Mouse (Mus musculus) kidney, embryonic 14.5 days (tissue): ENCODE results near the gene Icam4. TPM values are rescaled to one million over a fixed set of nuclear protein-coding genes. Genes with fewer than 3 reads are reported as not detected.
A peak's percentile ranks its signal among the peaks of the same experiment; 100 is the strongest.
"Not testable (repeated sequence)": the region's sequence is repeated elsewhere in the genome, so short reads cannot be mapped to it uniquely, and the experiment has no call there.

ENCODE experiments used
- ATAC-seq: fragments of 200-750 bp; cut with Nextera tagmentation; 2 replicates; pipeline ENCODE4 v1.8.0; 2017; ENCODE audit warnings: moderate number of reproducible peaks, mild to moderate bottlenecking, moderate TSS enrichment, moderate library complexity; ENCODE audit not compliant: low FRiP score, low TSS enrichment
- H3K27ac ChIP-seq: fragments of 300-500 bp; sonication (generic); 2 replicates; pipeline ENCODE4 v1.5.1; 2014; ENCODE audit warnings: low read depth, mild to moderate bottlenecking, low read length, moderate library complexity, mixed read lengths
- H3K27me3 ChIP-seq: fragments of 300-500 bp; sonication (generic); 2 replicates; pipeline ENCODE4 v1.6.1; 2014; ENCODE audit warnings: mild to moderate bottlenecking, low read length; ENCODE audit not compliant: control insufficient read depth, insufficient read depth
- H3K36me3 ChIP-seq: fragments of 300-500 bp; sonication (generic); 2 replicates; pipeline ENCODE4 v1.6.1; 2014; ENCODE audit warnings: low read length, mixed read lengths; ENCODE audit not compliant: control insufficient read depth, insufficient read depth
- H3K4me1 ChIP-seq: fragments of 300-500 bp; sonication (generic); 2 replicates; pipeline ENCODE4 v1.6.1; 2014; ENCODE audit warnings: low read length, mixed read lengths; ENCODE audit not compliant: control insufficient read depth, insufficient read depth
- H3K4me2 ChIP-seq: fragments of 300-500 bp; sonication (generic); replicated peaks from 2 replicates; pipeline ENCODE4 v1.6.1; 2014; ENCODE audit warnings: low read depth, mild to moderate bottlenecking, low read length
- H3K4me3 ChIP-seq: fragments of 300-500 bp; sonication (generic); 2 replicates; pipeline ENCODE4 v1.5.1; 2014; ENCODE audit warnings: mild to moderate bottlenecking, low read length
- H3K9ac ChIP-seq: fragments of 300-500 bp; sonication (generic); 2 replicates; pipeline ENCODE4 v1.6.1; 2014; ENCODE audit warnings: low read depth, mild to moderate bottlenecking, low read length, moderate library complexity
- H3K9me3 ChIP-seq: fragments of 300-500 bp; sonication (generic); 2 replicates; pipeline ENCODE4 v1.6.1; 2016; ENCODE audit warnings: low read length; ENCODE audit not compliant: control insufficient read depth
- WGBS: fragments of 180-500 bp; shearing (Covaris S2); extraction: QIAGEN DNeasy Blood & Tissue Kit; methylation state at CpG from one replicate; pipeline ENCODE4 v1.1.7; 2014; 5-methylcytosine and 5-hydroxymethylcytosine counted together
- polyA plus RNA-seq: library from polyadenylated mRNA; unstranded; fragments of >200 nt; fragmentation: Nextera tagmentation; extraction: Ambion mirVana; gene quantifications from 2 replicates; pipeline ENCODE4 v1.2.1, GENCODE M21; 2014

Gene Icam4
- polyA plus RNA-seq, 1 experiment from 2014 or later, result 0.45 TPM

DNA sequence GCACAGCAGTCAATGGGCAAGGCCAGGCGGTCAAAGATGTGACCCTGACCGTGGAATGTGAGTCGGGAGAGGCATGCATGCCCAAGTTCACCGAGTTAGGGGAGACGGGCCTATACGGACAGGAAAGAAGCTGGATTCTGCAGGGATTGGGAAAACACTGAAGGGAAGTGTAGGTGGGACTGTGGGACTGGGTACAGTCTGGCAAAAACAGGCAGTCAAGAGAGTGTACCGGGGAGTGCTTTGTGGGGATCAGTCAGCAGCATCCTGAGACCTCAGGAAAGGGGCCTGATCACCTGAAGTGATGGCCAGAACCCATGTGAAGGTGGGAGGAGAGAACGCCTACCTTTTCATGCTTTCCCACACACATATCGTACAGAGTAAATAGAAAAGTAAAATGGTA is 6.4 kb downstream of the Icam4 start:
- ATAC-seq, result no peak
- 21% methylated on average over 9 of the region's 9 CpGs for WGBS
- Histone ChIP-seq H3K4me2 (no peak overlapping the region), H3K9me3 (no peaks in the 10 kb centered on the region), H3K9ac (no peak overlapping the region), H3K4me3 (no peak overlapping the region), H3K4me1 (peaks cover 38% of the 10 kb centered on the region), H3K27ac (no peak overlapping the region), H3K27me3 (peaks cover 76% of the 10 kb centered on the region), H3K36me3 (no peaks in the 10 kb centered on the region)

DNA sequence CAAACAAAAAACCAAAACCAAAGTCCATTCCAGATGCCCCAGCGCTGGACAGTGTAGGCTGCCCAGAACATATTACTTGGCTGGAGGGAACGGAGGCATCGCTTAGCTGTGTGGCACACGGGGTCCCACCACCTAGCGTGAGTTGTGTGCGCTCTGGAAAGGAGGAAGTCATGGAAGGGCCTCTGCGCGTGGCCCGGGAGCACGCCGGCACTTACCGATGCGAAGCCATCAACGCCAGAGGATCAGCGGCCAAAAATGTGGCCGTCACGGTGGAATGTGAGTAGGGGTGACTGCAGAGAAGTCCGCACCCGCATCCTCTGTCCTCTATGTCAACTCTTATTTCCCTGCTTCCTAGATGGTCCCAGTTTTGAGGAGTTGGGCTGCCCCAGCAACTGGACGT is 7.0 kb downstream of the Icam4 start:
- H3K27me3 ChIP-seq, result peaks cover 76% of the 10 kb centered on the region
- no peak overlapping the region for H3K27ac ChIP-seq
- no peak for ATAC-seq
- no peak overlapping the region for H3K9ac ChIP-seq
- no peaks in the 10 kb centered on the region for H3K36me3 ChIP-seq
- no peaks in the 10 kb centered on the region for H3K9me3 ChIP-seq
- H3K4me3 ChIP-seq, result peak overlapping the region; percentile 6; the same call in 1 of the 2 replicates
- H3K4me1 ChIP-seq, result peaks cover 38% of the 10 kb centered on the region
- 7% methylated on average over 20 of the region's 20 CpGs for WGBS
- H3K4me2 ChIP-seq, result no peak overlapping the region

DNA sequence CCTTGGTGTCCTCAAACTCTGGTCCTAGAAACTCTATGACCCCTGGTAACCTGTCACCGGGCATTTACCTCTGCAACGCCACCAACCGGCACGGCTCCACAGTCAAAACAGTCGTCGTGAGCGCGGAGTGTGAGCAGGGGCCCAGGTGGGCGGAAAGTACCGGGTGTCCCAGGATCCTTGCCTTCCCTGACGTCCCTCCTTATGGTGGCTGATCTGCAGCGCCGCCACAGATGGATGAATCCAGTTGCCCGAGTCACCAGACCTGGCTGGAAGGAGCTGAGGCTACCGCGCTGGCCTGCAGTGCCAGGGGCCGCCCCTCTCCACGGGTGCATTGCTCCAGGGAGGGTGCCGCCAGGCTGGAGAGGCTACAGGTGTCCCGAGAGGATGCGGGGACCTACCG is 7.5 kb downstream of the Icam4 start:
- H3K9ac ChIP-seq, result no peak overlapping the region
- H3K4me1 ChIP-seq, result peaks cover 37% of the 10 kb centered on the region
- 1% methylated on average over 22 of the region's 22 CpGs for WGBS
- H3K4me3 ChIP-seq, result peak overlapping the region; percentile 6
- H3K9me3 ChIP-seq, result no peaks in the 10 kb centered on the region
- H3K27me3 ChIP-seq, result peaks cover 74% of the 10 kb centered on the region
- ATAC-seq, result no peak
- peak overlapping the region; percentile 50; the same call in 1 of the 2 replicates for H3K4me2 ChIP-seq
- H3K36me3 ChIP-seq, result no peaks in the 10 kb centered on the region
- no peak overlapping the region for H3K27ac ChIP-seq

DNA sequence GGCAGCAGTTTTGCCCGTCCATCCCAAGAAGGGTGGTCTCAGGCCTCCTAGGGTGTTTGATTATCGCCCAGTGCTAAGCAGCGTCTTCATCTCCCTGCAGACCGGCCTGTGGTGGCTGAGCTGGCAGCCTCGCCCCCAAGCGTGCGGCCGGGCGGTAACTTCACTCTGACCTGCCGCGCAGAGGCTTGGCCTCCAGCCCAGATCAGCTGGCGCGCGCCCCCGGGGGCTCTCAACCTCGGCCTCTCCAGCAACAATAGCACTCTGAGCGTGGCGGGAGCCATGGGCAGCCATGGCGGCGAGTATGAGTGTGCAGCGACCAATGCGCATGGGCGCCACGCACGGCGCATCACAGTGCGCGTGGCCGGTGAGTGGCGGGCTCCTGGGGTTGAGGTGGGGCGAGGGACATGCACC is 8.3 kb downstream of the Icam4 start:
- no peak overlapping the region for H3K27ac ChIP-seq
- H3K9ac ChIP-seq, result no peak overlapping the region
- WGBS, result under 1% methylated on average over 31 of the region's 31 CpGs
- peak overlapping the region; percentile 33 for H3K4me3 ChIP-seq
- no peaks in the 10 kb centered on the region for H3K9me3 ChIP-seq
- peaks cover 29% of the 10 kb centered on the region for H3K4me1 ChIP-seq
- no peaks in the 10 kb centered on the region for H3K36me3 ChIP-seq
- no peak for ATAC-seq
- peak overlapping the region; percentile 50 for H3K4me2 ChIP-seq
- peaks cover 66% of the 10 kb centered on the region for H3K27me3 ChIP-seq

DNA sequence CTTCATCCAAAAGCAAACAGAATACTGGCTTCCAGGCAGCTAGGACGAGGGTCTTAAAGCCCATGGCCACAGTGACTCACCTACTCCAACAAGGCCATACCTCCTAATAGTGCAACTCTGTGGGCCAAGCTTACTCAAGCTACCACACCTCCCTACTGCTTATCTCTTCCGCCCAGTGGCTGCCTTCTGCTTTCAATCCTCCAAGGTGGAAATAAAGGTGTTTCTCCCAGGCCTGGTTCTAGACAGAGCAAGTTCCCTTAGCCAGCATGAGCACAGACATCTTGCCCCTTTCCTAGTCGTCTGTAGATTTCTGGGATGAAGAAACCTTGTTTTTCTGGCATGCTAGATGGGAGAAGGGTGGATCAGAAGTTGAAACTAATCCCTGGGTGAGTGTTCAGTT is 10.6 kb downstream of the Icam4 start:
- Histone ChIP-seq H3K9me3 (no peaks in the 10 kb centered on the region), H3K9ac (no peak overlapping the region), H3K36me3 (no peaks in the 10 kb centered on the region), H3K27ac (no peak overlapping the region), H3K4me2 (no peak overlapping the region), H3K4me3 (no peak overlapping the region), H3K27me3 (peaks cover 44% of the 10 kb centered on the region), H3K4me1 (peaks cover 16% of the 10 kb centered on the region)
- ATAC-seq, result no peak
- WGBS, result 75% methylated on average over 3 of the region's 3 CpGs

DNA sequence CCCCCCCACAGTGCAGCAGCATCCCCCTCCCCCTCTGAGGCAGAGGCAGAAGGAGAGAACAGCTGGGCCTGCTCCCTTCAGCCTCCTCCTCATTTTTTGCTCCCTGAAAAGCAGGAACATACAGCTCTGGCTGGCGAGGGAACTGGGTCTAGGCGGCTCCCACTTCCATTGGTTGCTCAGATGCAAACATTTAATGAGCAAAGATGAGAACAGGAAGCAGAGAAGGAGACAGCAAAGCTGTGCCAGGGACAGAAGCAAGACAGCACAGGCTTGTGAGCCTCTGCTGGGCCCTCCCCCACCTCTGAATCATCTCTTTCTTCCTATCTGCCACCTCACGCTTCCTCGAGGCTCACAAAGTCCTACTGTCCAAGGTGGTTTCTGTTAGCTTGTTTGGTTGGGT is 12.1 kb downstream of the Icam4 start:
- Histone ChIP-seq H3K4me3 (no peak overlapping the region), H3K27me3 (peaks cover 28% of the 10 kb centered on the region), H3K27ac (no peak overlapping the region), H3K9ac (no peak overlapping the region), H3K36me3 (no peaks in the 10 kb centered on the region), H3K9me3 (no peaks in the 10 kb centered on the region), H3K4me1 (peaks cover 10% of the 10 kb centered on the region), H3K4me2 (no peak overlapping the region)
- WGBS, result 35% methylated on average over 4 of the region's 4 CpGs
- no peak for ATAC-seq

DNA sequence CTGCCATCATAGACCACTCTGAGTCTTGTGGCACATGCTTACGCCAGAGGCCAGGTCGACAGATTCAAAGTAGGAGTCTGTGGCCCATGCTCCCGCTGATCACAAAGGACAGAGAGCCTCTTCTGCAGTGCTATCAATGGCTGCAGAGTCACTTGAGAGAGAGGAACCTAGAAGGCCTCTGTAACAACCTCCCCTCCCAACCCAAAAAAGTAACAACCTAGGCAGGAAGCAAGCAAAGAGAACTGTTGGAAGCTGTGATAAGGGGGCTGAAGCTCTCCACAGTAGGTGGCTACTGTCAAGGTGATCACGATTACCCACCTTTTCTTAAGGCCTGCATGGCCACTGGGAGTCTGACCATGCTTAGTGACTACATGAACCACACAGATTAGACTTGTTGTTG is 14.4 kb downstream of the Icam4 start:
- Histone ChIP-seq H3K36me3 (no peaks in the 10 kb centered on the region), H3K4me3 (no peak overlapping the region), H3K4me1 (no peaks in the 10 kb centered on the region), H3K4me2 (no peak overlapping the region), H3K27me3 (peaks cover 6% of the 10 kb centered on the region; the same call in 1 of the 2 replicates), H3K27ac (no peak overlapping the region), H3K9me3 (no peaks in the 10 kb centered on the region), H3K9ac (no peak overlapping the region)
- 80% methylated on average over 4 of the region's 4 CpGs for WGBS
- ATAC-seq, result no peak

DNA sequence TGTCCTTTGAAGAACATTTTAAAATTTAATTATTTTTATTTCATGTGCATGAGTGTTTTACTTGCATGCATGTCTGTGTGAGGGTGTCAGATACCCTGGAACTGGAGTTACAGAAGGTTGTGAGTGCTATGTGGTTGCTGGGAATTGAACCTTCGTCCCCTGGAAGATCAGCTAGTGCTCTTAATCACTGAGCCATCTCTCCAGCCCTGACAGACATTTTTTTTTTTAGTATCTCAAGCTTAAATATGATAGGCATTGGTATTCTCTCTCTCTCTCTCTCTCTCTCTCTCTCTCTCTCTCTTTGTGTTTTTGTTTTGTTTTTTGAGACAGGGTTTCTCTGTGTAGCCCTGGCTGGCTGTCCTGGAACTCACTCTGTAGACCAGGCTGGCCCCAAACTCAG is 15.6 kb downstream of the Icam4 start:
- H3K9me3 ChIP-seq, H3K4me1 ChIP-seq, H3K9ac ChIP-seq, H3K4me3 ChIP-seq, ATAC-seq, H3K36me3 ChIP-seq, H3K27ac ChIP-seq, H3K27me3 ChIP-seq, H3K4me2 ChIP-seq: not testable (repeated sequence)
- WGBS, result 83% methylated on average over 1 of the region's 1 CpGs

DNA sequence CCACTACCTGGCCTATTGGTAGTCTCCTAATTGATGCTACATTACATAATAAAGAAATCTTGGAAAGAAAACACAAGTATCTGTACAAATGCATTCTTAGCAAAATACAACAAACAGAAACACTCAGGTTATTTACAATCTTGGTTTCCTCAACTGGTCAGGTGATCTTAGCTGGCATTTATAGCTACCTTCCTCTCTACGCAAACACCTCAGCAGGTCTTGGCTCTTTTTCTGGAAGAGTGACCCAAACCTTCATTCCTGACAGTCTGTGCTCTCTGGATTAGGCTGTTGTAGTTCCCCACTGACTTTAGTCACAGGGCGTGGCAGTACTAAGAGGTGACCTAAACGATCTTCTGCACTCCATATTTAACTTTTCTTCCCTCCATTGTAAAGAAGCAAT is 16.1 kb downstream of the Icam4 start:
- Histone ChIP-seq H3K4me1 (no peaks in the 10 kb centered on the region), H3K9ac (no peak overlapping the region), H3K27me3 (no peaks in the 10 kb centered on the region), H3K4me2 (no peak overlapping the region), H3K9me3 (no peaks in the 10 kb centered on the region), H3K4me3 (no peak overlapping the region), H3K27ac (no peak overlapping the region), H3K36me3 (no peaks in the 10 kb centered on the region)
- no peak for ATAC-seq
- 81% methylated on average over 3 of the region's 3 CpGs for WGBS

DNA sequence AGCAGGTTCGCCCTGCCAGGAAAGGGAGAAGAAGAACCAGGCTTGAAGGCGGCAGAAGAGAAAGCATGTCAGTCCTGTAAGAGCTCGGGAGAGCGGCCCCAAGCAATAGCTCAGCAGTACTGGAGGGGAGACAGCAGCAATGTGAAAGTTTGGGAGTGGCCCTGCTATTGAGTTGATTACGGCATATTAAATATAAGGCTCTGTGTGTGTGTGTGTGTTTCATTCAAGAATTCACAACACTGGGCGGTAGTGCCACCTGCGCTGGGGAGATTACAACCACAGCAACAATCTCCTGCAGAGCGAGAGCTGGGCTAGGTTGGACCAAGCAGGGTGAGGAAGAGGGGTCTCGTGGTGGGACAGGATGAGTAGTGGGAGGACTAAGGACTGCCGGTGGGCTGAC is 22.4 kb downstream of the Icam4 start:
- 62% methylated on average over 10 of the region's 10 CpGs for WGBS
- no peaks in the 10 kb centered on the region for H3K27me3 ChIP-seq
- H3K9me3 ChIP-seq, result no peaks in the 10 kb centered on the region
- H3K4me1 ChIP-seq, result no peaks in the 10 kb centered on the region
- no peaks in the 10 kb centered on the region for H3K36me3 ChIP-seq
- no peak overlapping the region for H3K4me2 ChIP-seq
- H3K9ac ChIP-seq, result no peak overlapping the region
- no peak for ATAC-seq
- H3K27ac ChIP-seq, result no peak overlapping the region
- H3K4me3 ChIP-seq, result no peak overlapping the region
